Mouse (Mus musculus) MEL (cell line): Measurements from ENCODE around the gene Fam222a. TPM values are rescaled to one million over a fixed set of nuclear protein-coding genes. Genes with fewer than 3 reads are reported as not detected.

Experiments
- DNase-seq: peaks from one replicate; pipeline ENCODE4 v3.0.0; 2011; ENCODE audit warnings: low read depth, low spot score
- H3K27ac ChIP-seq: 2 replicates; pipeline ENCODE4 v1.5.1; 2012; ENCODE audit warnings: low read depth, mild to moderate bottlenecking, control low read depth, low read length, moderate library complexity; ENCODE audit not compliant: control insufficient read depth
- H3K27me3 ChIP-seq, 2 experiments: fragments of 150-350 bp in 1 of 2; sonication (generic) in 1 of 2; 2 replicates each; pipeline ENCODE4 v1.6.1; 2012; ENCODE audit warnings: low read length in 2 of 2, mild to moderate bottlenecking in 2 of 2, improper control_type of control experiment in 1 of 2, moderate library complexity in 1 of 2; ENCODE audit not compliant: insufficient read depth in 2 of 2, control insufficient read depth in 1 of 2
- H3K36me3 ChIP-seq, 2 experiments: 2 replicates each; pipeline ENCODE4 v1.6.1; 2012 to 2014; ENCODE audit warnings: low read length in 2 of 2, improper control_type of control experiment in 1 of 2, inconsistent platforms in 1 of 2, mild to moderate bottlenecking in 1 of 2; ENCODE audit not compliant: insufficient read depth in 2 of 2, control insufficient read depth in 1 of 2
- H3K4me1 ChIP-seq, 2 experiments: fragments of 150-350 bp in 1 of 2; sonication (generic) in 1 of 2; 2 replicates each; pipeline ENCODE4 v1.6.1; 2012; ENCODE audit warnings: low read length in 2 of 2, improper control_type of control experiment in 1 of 2, mild to moderate bottlenecking in 1 of 2; ENCODE audit not compliant: insufficient read depth in 2 of 2, control insufficient read depth in 1 of 2
- H3K4me3 ChIP-seq, 2 experiments: fragments of 150-350 bp in 1 of 2; sonication (generic) in 1 of 2; 2 replicates each; pipeline ENCODE4 v1.5.1; 2012; ENCODE audit warnings: low read depth in 2 of 2, low read length in 2 of 2, mild to moderate bottlenecking in 2 of 2, moderate library complexity in 2 of 2, control low read depth in 1 of 2, improper control_type of control experiment in 1 of 2; ENCODE audit not compliant: control insufficient read depth in 1 of 2, insufficient read depth in 1 of 2
- H3K79me2 ChIP-seq: 2 replicates; pipeline ENCODE4 v1.6.1; 2012; ENCODE audit warnings: mild to moderate bottlenecking, low read length, moderate library complexity; ENCODE audit not compliant: control insufficient read depth, poor library complexity, insufficient read depth
- H3K9ac ChIP-seq: 2 replicates; pipeline ENCODE4 v1.6.1; 2012; ENCODE audit warnings: low read depth, mild to moderate bottlenecking, control low read depth, low read length, moderate library complexity; ENCODE audit not compliant: control insufficient read depth, poor library complexity, severe bottlenecking
- H3K9me3 ChIP-seq: fragments of 150-350 bp; sonication (generic); replicated peaks from 2 replicates; pipeline ENCODE4 v1.6.1; 2012; ENCODE audit warnings: mild to moderate bottlenecking, low read length, improper control_type of control experiment, moderate library complexity; ENCODE audit not compliant: insufficient read depth
- CHD1 ChIP-seq: IDR thresholded peaks from 2 replicates; pipeline ENCODE4 v1.6.1; 2012; ENCODE audit warnings: low read depth, mild to moderate bottlenecking, inconsistent platforms, low read length, improper control_type of control experiment
- CHD2 ChIP-seq: IDR thresholded peaks from 2 replicates; pipeline ENCODE4 v1.6.1; 2011; ENCODE audit warnings: low read length, improper control_type of control experiment
- CTCF ChIP-seq, 3 experiments: IDR thresholded peaks in 2 of 3; conservative IDR thresholded peaks in 1 of 3; 2 replicates each; pipeline ENCODE4 v1.5.1; 2011 to 2012; ENCODE audit warnings: low read length in 3 of 3, low read depth in 2 of 3, mild to moderate bottlenecking in 2 of 3, improper control_type of control experiment in 1 of 3, inconsistent platforms in 1 of 3, mixed read lengths in 1 of 3, moderate library complexity in 1 of 3; ENCODE audit not compliant: control insufficient read depth in 1 of 3, insufficient read depth in 1 of 3, poor library complexity in 1 of 3, severe bottlenecking in 1 of 3
- E2F4 ChIP-seq: IDR thresholded peaks from 2 replicates; pipeline ENCODE4 v1.6.1; 2011; ENCODE audit warnings: low read depth, low read length, improper control_type of control experiment, borderline replicate concordance
- ELF1 ChIP-seq: IDR thresholded peaks from 2 replicates; pipeline ENCODE4 v1.6.1; 2014; ENCODE audit warnings: low read depth, mild to moderate bottlenecking, inconsistent platforms, low read length, improper control_type of control experiment, moderate library complexity
- GATA1 ChIP-seq: IDR thresholded peaks from 2 replicates; pipeline ENCODE4 v1.6.1; 2011; ENCODE audit warnings: low read depth, low read length, improper control_type of control experiment
- MAFK ChIP-seq: IDR thresholded peaks from 2 replicates; pipeline ENCODE4 v1.6.1; 2011; ENCODE audit warnings: low read depth, mild to moderate bottlenecking, low read length, improper control_type of control experiment, borderline replicate concordance
- MAX ChIP-seq: IDR thresholded peaks from 2 replicates; pipeline ENCODE4 v1.6.1; 2011; ENCODE audit warnings: low read length, improper control_type of control experiment
- MAZ ChIP-seq: IDR thresholded peaks from 2 replicates; pipeline ENCODE4 v1.6.1; 2012; ENCODE audit warnings: low read depth, mild to moderate bottlenecking, inconsistent platforms, low read length, improper control_type of control experiment
- MXI1 ChIP-seq: IDR thresholded peaks from 2 replicates; pipeline ENCODE4 v1.6.1; 2011; ENCODE audit warnings: mild to moderate bottlenecking, low read depth, low read length, improper control_type of control experiment
- MYB ChIP-seq: IDR thresholded peaks from 2 replicates; pipeline ENCODE4 v1.6.1; 2011; ENCODE audit warnings: mild to moderate bottlenecking, low read depth, low read length, improper control_type of control experiment
- NELFE ChIP-seq: IDR thresholded peaks from 2 replicates; pipeline ENCODE4 v1.6.1; 2011; ENCODE audit warnings: low read depth, low read length, improper control_type of control experiment
- NRF1 ChIP-seq: IDR thresholded peaks from 2 replicates; pipeline ENCODE4 v1.6.1; 2014; ENCODE audit warnings: low read depth, mild to moderate bottlenecking, inconsistent platforms, low read length, improper control_type of control experiment, moderate library complexity; ENCODE audit not compliant: poor library complexity, insufficient read depth, severe bottlenecking
- POLR2A ChIP-seq, 2 experiments: IDR thresholded peaks; 2 replicates each; pipeline ENCODE4 v1.6.1; 2011 to 2012; ENCODE audit warnings: low read length in 2 of 2, mild to moderate bottlenecking in 2 of 2, control low read depth in 1 of 2, improper control_type of control experiment in 1 of 2, low read depth in 1 of 2, moderate library complexity in 1 of 2; ENCODE audit not compliant: control insufficient read depth in 1 of 2, insufficient read depth in 1 of 2, poor library complexity in 1 of 2
- POLR2AphosphoS2 ChIP-seq: IDR thresholded peaks from 2 replicates; pipeline ENCODE4 v1.6.1; 2011; ENCODE audit warnings: low read length, improper control_type of control experiment
- POLR2AphosphoS5 ChIP-seq: IDR thresholded peaks from 2 replicates; pipeline ENCODE4 v1.6.1; 2012; ENCODE audit warnings: low read depth, borderline replicate concordance, mild to moderate bottlenecking, inconsistent platforms, low read length, moderate library complexity, mixed read lengths
- RAD21 ChIP-seq: IDR thresholded peaks from 2 replicates; pipeline ENCODE4 v1.6.1; 2011; ENCODE audit warnings: mild to moderate bottlenecking, low read depth, low read length, improper control_type of control experiment
- RCOR1 ChIP-seq: IDR thresholded peaks from 2 replicates; pipeline ENCODE4 v1.6.1; 2012; ENCODE audit warnings: low read depth, mild to moderate bottlenecking, inconsistent platforms, low read length, improper control_type of control experiment
- SMC3 ChIP-seq: IDR thresholded peaks from 2 replicates; pipeline ENCODE4 v1.6.1; 2011; ENCODE audit warnings: low read depth, low read length, improper control_type of control experiment
- TAL1 ChIP-seq: IDR thresholded peaks from 2 replicates; pipeline ENCODE4 v1.6.1; 2012; ENCODE audit warnings: mild to moderate bottlenecking, inconsistent platforms, low read length, moderate library complexity, mixed read lengths
- TBP ChIP-seq: IDR thresholded peaks from 2 replicates; pipeline ENCODE4 v1.8.0; 2011; ENCODE audit warnings: low read depth, low read length, improper control_type of control experiment
- USF1 ChIP-seq: IDR thresholded peaks from 2 replicates; pipeline ENCODE4 v1.6.1; 2014; ENCODE audit warnings: low read depth, mild to moderate bottlenecking, inconsistent platforms, low read length, improper control_type of control experiment, moderate library complexity
- USF2 ChIP-seq, 2 experiments: IDR thresholded peaks; 2 replicates each; pipeline ENCODE4 v1.6.1; 2011 to 2012; ENCODE audit warnings: improper control_type of control experiment in 2 of 2, low read length in 2 of 2, borderline replicate concordance in 1 of 2, inconsistent platforms in 1 of 2, low read depth in 1 of 2, mild to moderate bottlenecking in 1 of 2; ENCODE audit not compliant: insufficient read depth in 1 of 2
- ZKSCAN1 ChIP-seq: IDR thresholded peaks from 2 replicates; pipeline ENCODE4 v1.6.1; 2012; ENCODE audit warnings: low read depth, mild to moderate bottlenecking, inconsistent platforms, low read length, improper control_type of control experiment, moderate library complexity
- ZMIZ1 ChIP-seq: IDR thresholded peaks from 2 replicates; pipeline ENCODE4 v1.6.1; 2012; ENCODE audit warnings: low read depth, mild to moderate bottlenecking, inconsistent platforms, low read length, improper control_type of control experiment, moderate library complexity
- ZNF384 ChIP-seq: IDR thresholded peaks from 2 replicates; pipeline ENCODE4 v1.6.1; 2012; ENCODE audit warnings: low read depth, mild to moderate bottlenecking, inconsistent platforms, low read length, improper control_type of control experiment
- polyA plus RNA-seq, 2 experiments: library from polyadenylated mRNA; stranded (reverse) in 1 of 2; unstranded in 1 of 2; fragments of >175 nt in 1 of 2; fragments of >200 nt in 1 of 2; gene quantifications; 2 replicates each; pipeline versions ENCODE4 v1.2.1 to v1.2.4; 2012; ENCODE audit warnings: low replicate concordance in 2 of 2, low read depth in 1 of 2; ENCODE audit not compliant: insufficient read length in 2 of 2, insufficient read depth in 1 of 2, missing spikeins in 1 of 2
- total RNA-seq: library from RNA; depleted of rRNA; stranded (reverse); fragments of 300-350 nt; gene quantifications from 2 replicates; pipeline ENCODE4 v1.2.3, GENCODE M21; 2012

Fam222a gene
- total and polyA plus RNA-seq, 3 experiments = 0.27 to 0.70 TPM; not detected in 1

- Histone ChIP-seq H3K36me3 (no peaks in the 10 kb centered on the region), H3K79me2 (no peaks in the 10 kb centered on the region), H3K27me3 (no peaks in the 10 kb centered on the region), H3K4me1 (no peaks in the 10 kb centered on the region), H3K27ac (no peak overlapping the region), H3K4me3 (no peak overlapping the region), H3K9ac (no peak overlapping the region), H3K9me3 (no peaks in the 10 kb centered on the region)
- TF ChIP-seq TAL1 (no peak), MAZ (no peak), CHD2 (no peak), RCOR1 (no peak), RAD21 (no peak), ZKSCAN1 (no peak), MAFK (no peak), ZMIZ1 (no peak)
- DNase-seq = no peak
These were observed 7.7 kb downstream of the Fam222a start for GRCm38 (mm10) chr5:114575530-114575929.

- H3K4me3 ChIP-seq = no peak overlapping the region
These were observed 8.3 kb downstream of the Fam222a start for GRCm38 (mm10) chr5:114575986-114576605.

GRCm38 (mm10) chr5:114578361-114578760 lies 10.5 kb downstream of the Fam222a start:
- Histone ChIP-seq H3K27me3 (no peaks in the 10 kb centered on the region), H3K9ac (no peak overlapping the region), H3K4me3 (no peak overlapping the region), H3K9me3 (no peaks in the 10 kb centered on the region), H3K27ac (no peak overlapping the region), H3K4me1 (peaks cover 0 to 5% of the 10 kb centered on the region in 2 experiments; a peak in 2 of 4 replicates), H3K36me3 (no peaks in the 10 kb centered on the region), H3K79me2 (no peaks in the 10 kb centered on the region)
- DNase-seq = no peak
- TF ChIP-seq POLR2AphosphoS2 = no peak
- no peak for TF ChIP-seq NELFE
- no peak for TF ChIP-seq ELF1
- TF ChIP-seq RCOR1 = no peak
- no peak for TF ChIP-seq USF2 (IDR thresholded peaks at IDR 0.05; ENCODE audit: borderline replicate concordance in 1 of 2, insufficient read depth in 1 of 2, low read depth in 1 of 2, low read length in 2 of 2)
- no peak for TF ChIP-seq GATA1
- no peak for TF ChIP-seq POLR2A (IDR thresholded peaks at IDR 0.05; ENCODE audit: control insufficient read depth in 1 of 2, insufficient read depth in 1 of 2, low read depth in 1 of 2, low read length in 2 of 2, poor library complexity in 1 of 2)
- TF ChIP-seq POLR2AphosphoS5 = no peak
- no peak for TF ChIP-seq CHD2
- TF ChIP-seq ZKSCAN1 = no peak
- no peak for TF ChIP-seq USF1
- no peak for TF ChIP-seq CHD1
- no peak for TF ChIP-seq TBP
- TF ChIP-seq MXI1 = no peak
- no peak for TF ChIP-seq NRF1
- TF ChIP-seq ZMIZ1 = no peak
- TF ChIP-seq ZNF384 = no peak
- no peak for TF ChIP-seq MAX
- no peak for TF ChIP-seq SMC3

More at GRCm38 (mm10) chr5:114575986-114576605, 8.3 kb downstream of the Fam222a start:
- H3K79me2 ChIP-seq = no peaks in the 10 kb centered on the region
- TF ChIP-seq ZMIZ1 = no peak
- TF ChIP-seq CTCF (IDR thresholded peaks at IDR 0.05 in 2 of 3, conservative IDR thresholded peaks at IDR 0.05 in 1 of 3; ENCODE audit: control insufficient read depth in 1 of 3, insufficient read depth in 1 of 3, low read depth in 2 of 3, low read length in 3 of 3, poor library complexity in 1 of 3, severe bottlenecking in 1 of 3) = no peak
- TF ChIP-seq MYB = no peak
- TF ChIP-seq TBP = no peak
- TF ChIP-seq E2F4 = no peak
- no peak for TF ChIP-seq USF1
- no peaks in the 10 kb centered on the region for H3K4me1 ChIP-seq
- DNase-seq = no peak
- H3K9me3 ChIP-seq = no peaks in the 10 kb centered on the region
- H3K27ac ChIP-seq = no peak overlapping the region
- H3K27me3 ChIP-seq = no peaks in the 10 kb centered on the region
- H3K9ac ChIP-seq = no peak overlapping the region
- H3K36me3 ChIP-seq = no peaks in the 10 kb centered on the region
